Mouse (Mus musculus) midbrain, embryonic 14.5 days (tissue): Measurements from ENCODE around the gene Slc25a33. TPM values are rescaled to one million over a fixed set of nuclear protein-coding genes. Genes with fewer than 3 reads are reported as not detected.

Source experiments
- ATAC-seq: fragments of 200-750 bp; cut with Nextera tagmentation; 2 replicates; pipeline ENCODE4 v1.8.0; 2017; ENCODE audit warnings: moderate number of reproducible peaks, moderate library complexity; ENCODE audit not compliant: low FRiP score, low TSS enrichment
- DNase-seq: peaks from one replicate; pipeline ENCODE4 v3.0.0-alpha.2; 2015
- H3K27ac ChIP-seq: fragments of 300-500 bp; sonication (generic); replicated peaks from 2 replicates; pipeline ENCODE4 v1.5.1; 2014; ENCODE audit warnings: mild to moderate bottlenecking, low read depth, low read length, moderate library complexity
- H3K27me3 ChIP-seq: fragments of 300-500 bp; sonication (generic); 2 replicates; pipeline ENCODE4 v1.6.1; 2014; ENCODE audit warnings: low read length, control low read depth, mixed read lengths; ENCODE audit not compliant: control insufficient read depth, insufficient read depth
- H3K36me3 ChIP-seq: fragments of 300-500 bp; sonication (generic); 2 replicates; pipeline ENCODE4 v1.6.1; 2014; ENCODE audit warnings: low read length, control low read depth; ENCODE audit not compliant: control insufficient read depth, insufficient read depth
- H3K4me1 ChIP-seq: fragments of 300-500 bp; sonication (generic); 2 replicates; pipeline ENCODE4 v1.6.1; 2014; ENCODE audit warnings: mild to moderate bottlenecking, antibody characterized with exemption, low read length, control low read depth; ENCODE audit not compliant: control insufficient read depth, insufficient read depth
- H3K4me2 ChIP-seq: fragments of 300-500 bp; sonication (generic); 2 replicates; pipeline ENCODE4 v1.6.1; 2014; ENCODE audit warnings: mild to moderate bottlenecking, low read length, moderate library complexity
- H3K4me3 ChIP-seq: fragments of 300-500 bp; sonication (generic); replicated peaks from 2 replicates; pipeline ENCODE4 v1.5.1; 2014; ENCODE audit warnings: low read depth, low read length
- H3K9ac ChIP-seq: fragments of 300-500 bp; sonication (generic); replicated peaks from 2 replicates; pipeline ENCODE4 v1.6.1; 2014; ENCODE audit warnings: mild to moderate bottlenecking, low read length, moderate library complexity
- H3K9me3 ChIP-seq: fragments of 300-500 bp; sonication (generic); 2 replicates; pipeline ENCODE4 v1.6.1; 2016; ENCODE audit warnings: low read length, control low read depth, mixed read lengths; ENCODE audit not compliant: control insufficient read depth
- WGBS: fragments of 180-500 bp; shearing (Covaris S2); extraction: QIAGEN DNeasy Blood & Tissue Kit; methylation state at CpG from one replicate; pipeline ENCODE4 v1.1.7; 2014; 5-methylcytosine and 5-hydroxymethylcytosine counted together
- polyA plus RNA-seq: library from polyadenylated mRNA; unstranded; fragments of >200 nt; fragmentation: Nextera tagmentation; extraction: Ambion mirVana; gene quantifications from 2 replicates; pipeline ENCODE4 v1.2.1, GENCODE M21; 2014

Gene Slc25a33
- polyA plus RNA-seq, 1 experiment from 2014 or later, result 29.1 TPM

- Histone ChIP-seq H3K9ac (no peak overlapping the region), H3K4me1 (no peaks in the 10 kb centered on the region), H3K36me3 (no peaks in the 10 kb centered on the region), H3K9me3 (no peaks in the 10 kb centered on the region), H3K27ac (no peak overlapping the region), H3K27me3 (no peaks in the 10 kb centered on the region), H3K4me2 (no peak overlapping the region), H3K4me3 (no peak overlapping the region)
- DNase-seq (no peak), ATAC-seq (no peak)
- WGBS, result 63% methylated on average over 2 of the region's 2 CpGs
These were observed 24.0 kb upstream of the Slc25a33 start for GRCm38 (mm10) chr4:149798116-149798515.

- no peak overlapping the region for H3K4me2 ChIP-seq
- no peak overlapping the region for H3K27ac ChIP-seq
- no peaks in the 10 kb centered on the region for H3K9me3 ChIP-seq
- H3K9ac ChIP-seq, result no peak overlapping the region
- no peak overlapping the region for H3K4me3 ChIP-seq
- WGBS, result 68% methylated on average over 1 of the region's 1 CpGs
- DNase-seq (no peak), ATAC-seq (no peak)
- no peaks in the 10 kb centered on the region for H3K4me1 ChIP-seq
- no peaks in the 10 kb centered on the region for H3K27me3 ChIP-seq
- no peaks in the 10 kb centered on the region for H3K36me3 ChIP-seq
These were observed 23.1 kb upstream of the Slc25a33 start for GRCm38 (mm10) chr4:149797220-149797610.

- H3K36me3 ChIP-seq, result no peaks in the 10 kb centered on the region
- no peak for DNase-seq
- ATAC-seq, result no peak
- H3K27ac ChIP-seq, result no peak overlapping the region
- H3K4me3 ChIP-seq, result no peak overlapping the region
- H3K9me3 ChIP-seq, result no peaks in the 10 kb centered on the region
- WGBS, result 63% methylated on average over 14 of the region's 14 CpGs
- no peak overlapping the region for H3K9ac ChIP-seq
- H3K4me2 ChIP-seq, result no peak overlapping the region
- H3K4me1 ChIP-seq, result no peaks in the 10 kb centered on the region
- H3K27me3 ChIP-seq, result no peaks in the 10 kb centered on the region
These were observed 22.6 kb upstream of the Slc25a33 start for GRCm38 (mm10) chr4:149796567-149797219.

GRCm38 (mm10) chr4:149794966-149795477 lies 20.9 kb upstream of the Slc25a33 start:
- Histone ChIP-seq H3K4me3 (no peak overlapping the region), H3K4me2 (no peak overlapping the region), H3K36me3 (no peaks in the 10 kb centered on the region), H3K27ac (no peak overlapping the region), H3K9ac (no peak overlapping the region), H3K4me1 (peaks cover 3% of the 10 kb centered on the region; the same call in 1 of the 2 replicates), H3K27me3 (no peaks in the 10 kb centered on the region), H3K9me3 (no peaks in the 10 kb centered on the region)
- DNase-seq, result no peak
- WGBS, result 89% methylated on average over 7 of the region's 7 CpGs
- no peak for ATAC-seq

- Histone ChIP-seq H3K9ac (no peak overlapping the region), H3K27me3 (no peaks in the 10 kb centered on the region)
These were observed 19.9 kb upstream of the Slc25a33 start for GRCm38 (mm10) chr4:149794010-149794338.

GRCm38 (mm10) chr4:149793156-149794009 lies 19.3 kb upstream of the Slc25a33 start:
- Histone ChIP-seq H3K27ac (no peak overlapping the region), H3K9ac (no peak overlapping the region), H3K4me3 (no peak overlapping the region), H3K9me3 (no peaks in the 10 kb centered on the region), H3K36me3 (no peaks in the 10 kb centered on the region), H3K4me2 (no peak overlapping the region), H3K4me1 (peaks cover 11% of the 10 kb centered on the region; the same call in 1 of the 2 replicates), H3K27me3 (no peaks in the 10 kb centered on the region)
- ATAC-seq (no peak), DNase-seq (no peak)
- WGBS, result 47% methylated on average over 13 of the region's 13 CpGs

More at GRCm38 (mm10) chr4:149794010-149794338, 19.9 kb upstream of the Slc25a33 start:
- Histone ChIP-seq H3K9me3 (no peaks in the 10 kb centered on the region), H3K27ac (no peak overlapping the region), H3K4me3 (no peak overlapping the region), H3K4me2 (no peak overlapping the region), H3K4me1 (peaks cover 11% of the 10 kb centered on the region; the same call in 1 of the 2 replicates), H3K36me3 (no peaks in the 10 kb centered on the region)
- WGBS, result 61% methylated on average over 8 of the region's 8 CpGs
- DNase-seq, result no peak
- ATAC-seq, result no peak

- no peak overlapping the region for H3K9ac ChIP-seq
- 76% methylated on average over 10 of the region's 10 CpGs for WGBS
- no peaks in the 10 kb centered on the region for H3K27me3 ChIP-seq
- H3K27ac ChIP-seq, result no peak overlapping the region
- no peaks in the 10 kb centered on the region for H3K9me3 ChIP-seq
- no peak overlapping the region for H3K4me2 ChIP-seq
- H3K36me3 ChIP-seq, result no peaks in the 10 kb centered on the region
- no peak for ATAC-seq
- peaks cover 11% of the 10 kb centered on the region; the same call in 1 of the 2 replicates for H3K4me1 ChIP-seq
- no peak for DNase-seq
- H3K4me3 ChIP-seq, result no peak overlapping the region
These were observed 18.2 kb upstream of the Slc25a33 start for GRCm38 (mm10) chr4:149792159-149792800.

GRCm38 (mm10) chr4:149791470-149791869 lies 17.4 kb upstream of the Slc25a33 start:
- no peak for ATAC-seq
- 69% methylated on average over 4 of the region's 4 CpGs for WGBS
- peaks cover 11% of the 10 kb centered on the region; the same call in 1 of the 2 replicates for H3K4me1 ChIP-seq
- H3K9me3 ChIP-seq, result no peaks in the 10 kb centered on the region
- no peak for DNase-seq
- no peak overlapping the region for H3K27ac ChIP-seq
- H3K27me3 ChIP-seq, result no peaks in the 10 kb centered on the region
- no peaks in the 10 kb centered on the region for H3K36me3 ChIP-seq
- no peak overlapping the region for H3K4me3 ChIP-seq
- H3K9ac ChIP-seq, result no peak overlapping the region
- H3K4me2 ChIP-seq, result no peak overlapping the region
